Mouse (Mus musculus) lung, embryonic 15.5 days (tissue): ENCODE data around the gene Atf3. TPM values are rescaled to one million over a fixed set of nuclear protein-coding genes. Genes with fewer than 3 reads are reported as not detected.

Experiments
- ATAC-seq: fragments of 200-750 bp; cut with Nextera tagmentation; 2 replicates; pipeline ENCODE4 v1.8.0; 2017; ENCODE audit warnings: moderate number of reproducible peaks, borderline replicate concordance; ENCODE audit not compliant: low FRiP score, low TSS enrichment; ENCODE audit errors: extremely low read depth
- H3K27ac ChIP-seq: fragments of 300-500 bp; sonication (generic); 2 replicates; pipeline ENCODE4 v1.5.1; 2015; ENCODE audit warnings: moderate library complexity, mild to moderate bottlenecking, inconsistent platforms
- H3K27me3 ChIP-seq: fragments of 300-500 bp; sonication (generic); 2 replicates; pipeline ENCODE4 v1.6.1; 2015; ENCODE audit warnings: inconsistent platforms
- H3K36me3 ChIP-seq: fragments of 300-500 bp; sonication (generic); 2 replicates; pipeline ENCODE4 v1.6.1; 2015; ENCODE audit warnings: inconsistent platforms
- H3K4me1 ChIP-seq: fragments of 300-500 bp; sonication (generic); 2 replicates; pipeline ENCODE4 v1.6.1; 2015; ENCODE audit warnings: inconsistent platforms
- H3K4me2 ChIP-seq: fragments of 300-500 bp; sonication (generic); 2 replicates; pipeline ENCODE4 v1.6.1; 2015; ENCODE audit warnings: inconsistent platforms, mild to moderate bottlenecking, moderate library complexity
- H3K4me3 ChIP-seq: fragments of 300-500 bp; sonication (generic); 2 replicates; pipeline ENCODE4 v1.5.1; 2015; ENCODE audit warnings: mild to moderate bottlenecking, inconsistent platforms
- H3K9ac ChIP-seq: fragments of 300-500 bp; sonication (generic); 2 replicates; pipeline ENCODE4 v1.6.1; 2015; ENCODE audit warnings: inconsistent platforms
- H3K9me3 ChIP-seq: fragments of 300-500 bp; sonication (generic); 2 replicates; pipeline ENCODE4 v1.6.1; 2016; ENCODE audit warnings: inconsistent platforms
- WGBS: fragments of 180-500 bp; shearing (Covaris S2); methylation state at CpG from one replicate; pipeline ENCODE4 v1.1.7; 2015; 5-methylcytosine and 5-hydroxymethylcytosine counted together
- polyA plus RNA-seq: library from polyadenylated mRNA; unstranded; fragments of >200 nt; fragmentation: Nextera tagmentation; extraction: Ambion mirVana; gene quantifications from 2 replicates; pipeline ENCODE4 v1.2.1, GENCODE M21; 2015

The Atf3 gene
- polyA plus RNA-seq, 1 experiment from 2014 or later = 4.1 TPM

DNA sequence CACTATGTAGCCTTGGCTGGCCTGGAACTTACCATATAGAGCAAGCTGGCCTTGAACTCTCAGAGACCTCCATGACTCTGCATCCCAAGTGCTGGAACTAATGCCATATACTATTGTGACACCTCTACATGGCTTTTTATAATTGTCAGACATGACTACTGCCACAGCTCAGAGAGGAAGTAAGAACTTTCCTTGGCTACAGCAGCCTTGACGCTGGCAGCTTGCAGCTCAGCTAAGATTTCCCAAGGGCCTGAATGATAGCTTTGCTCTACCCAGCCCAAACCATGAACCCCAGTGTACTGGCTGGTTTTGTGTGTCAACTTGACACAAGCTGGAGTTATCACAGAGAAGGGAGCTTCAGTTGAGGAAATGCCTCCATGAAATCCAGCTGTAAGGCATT lies 35.8 kb upstream of the Atf3 start:
- Histone ChIP-seq H3K27ac (no peak overlapping the region), H3K4me3 (no peak overlapping the region), H3K9me3 (no peaks in the 10 kb centered on the region), H3K4me2 (no peak overlapping the region), H3K9ac (no peak overlapping the region), H3K27me3 (peaks cover 23% of the 10 kb centered on the region), H3K36me3 (no peaks in the 10 kb centered on the region), H3K4me1 (peaks cover 30% of the 10 kb centered on the region)
- ATAC-seq = no peak
- 76% methylated on average over 1 of the region's 1 CpGs for WGBS

DNA sequence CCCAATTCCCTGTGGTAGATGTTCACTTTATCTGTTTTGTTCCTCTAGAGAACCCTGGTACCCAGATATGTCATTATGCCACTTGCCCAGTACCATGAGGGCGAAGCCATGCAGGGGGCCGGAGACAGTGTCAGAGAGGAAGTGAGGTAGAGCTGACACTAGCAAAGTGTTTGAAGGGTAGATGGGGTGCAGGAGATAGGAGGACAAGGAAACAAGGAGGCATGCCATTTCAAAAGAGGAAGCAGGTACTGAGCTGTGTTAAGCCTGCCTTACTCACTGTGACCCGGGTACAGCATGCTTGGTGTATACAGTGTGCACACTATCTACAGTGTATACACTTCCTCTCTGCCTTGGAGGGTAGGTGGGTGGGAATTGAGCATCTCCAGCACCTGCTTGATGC lies 32.1 kb upstream of the Atf3 start:
- Histone ChIP-seq H3K4me2 (no peak overlapping the region), H3K36me3 (no peaks in the 10 kb centered on the region), H3K4me3 (no peak overlapping the region), H3K27ac (no peak overlapping the region), H3K27me3 (0 out of 2 replicates have a peak, but pooled peaks cover 6% of the 10 kb centered on the region), H3K9ac (no peak overlapping the region), H3K4me1 (peaks cover 9% of the 10 kb centered on the region), H3K9me3 (no peaks in the 10 kb centered on the region)
- 82% methylated on average over 3 of the region's 3 CpGs for WGBS
- ATAC-seq = no peak

DNA sequence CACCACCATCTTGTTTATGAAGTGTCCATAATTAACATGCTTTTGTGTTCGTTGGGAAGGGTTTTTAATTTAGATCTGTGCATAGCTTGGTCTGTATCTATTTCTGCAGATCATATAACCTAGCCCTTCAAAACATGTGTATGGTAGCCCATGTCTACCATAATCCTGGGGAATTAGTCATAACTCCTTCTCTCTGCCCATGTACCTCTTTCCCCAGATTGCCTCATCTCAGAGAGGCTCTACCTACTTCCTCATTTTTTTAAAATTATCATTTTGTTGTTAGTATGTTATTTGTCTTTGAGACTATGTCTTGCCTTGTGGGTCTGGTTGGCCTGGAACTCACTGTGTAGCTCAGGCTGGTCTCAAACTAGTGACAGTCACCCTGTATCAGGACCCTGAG lies 30.6 kb upstream of the Atf3 start:
- no peaks in the 10 kb centered on the region for H3K4me1 ChIP-seq
- 0 out of 2 replicates have a peak, but pooled peaks cover 6% of the 10 kb centered on the region for H3K27me3 ChIP-seq
- WGBS = 69% methylated on average over 1 of the region's 1 CpGs
- no peak overlapping the region for H3K27ac ChIP-seq
- no peaks in the 10 kb centered on the region for H3K9me3 ChIP-seq
- no peak overlapping the region for H3K4me3 ChIP-seq
- H3K36me3 ChIP-seq = no peaks in the 10 kb centered on the region
- ATAC-seq = no peak
- H3K4me2 ChIP-seq = no peak overlapping the region
- H3K9ac ChIP-seq = no peak overlapping the region

- Histone ChIP-seq H3K36me3 (no peaks in the 10 kb centered on the region), H3K9ac (no peak overlapping the region), H3K27ac (no peak overlapping the region), H3K4me1 (no peaks in the 10 kb centered on the region), H3K9me3 (no peaks in the 10 kb centered on the region), H3K27me3 (0 out of 2 replicates have a peak, but pooled peaks cover 6% of the 10 kb centered on the region), H3K4me2 (no peak overlapping the region), H3K4me3 (no peak overlapping the region)
- no peak for ATAC-seq
- WGBS = 96% methylated on average over 1 of the region's 1 CpGs
These were observed 29.7 kb upstream of the Atf3 start for GRCm38 (mm10) chr1:191247561-191247960.

- Histone ChIP-seq H3K27me3 (no peaks in the 10 kb centered on the region), H3K9ac (no peak overlapping the region), H3K27ac (no peak overlapping the region), H3K36me3 (no peaks in the 10 kb centered on the region), H3K4me3 (no peak overlapping the region), H3K9me3 (no peaks in the 10 kb centered on the region), H3K4me2 (no peak overlapping the region), H3K4me1 (no peaks in the 10 kb centered on the region)
- 90% methylated on average over 4 of the region's 4 CpGs for WGBS
- no peak for ATAC-seq
These were observed 26.0 kb upstream of the Atf3 start for GRCm38 (mm10) chr1:191243855-191244254.

DNA sequence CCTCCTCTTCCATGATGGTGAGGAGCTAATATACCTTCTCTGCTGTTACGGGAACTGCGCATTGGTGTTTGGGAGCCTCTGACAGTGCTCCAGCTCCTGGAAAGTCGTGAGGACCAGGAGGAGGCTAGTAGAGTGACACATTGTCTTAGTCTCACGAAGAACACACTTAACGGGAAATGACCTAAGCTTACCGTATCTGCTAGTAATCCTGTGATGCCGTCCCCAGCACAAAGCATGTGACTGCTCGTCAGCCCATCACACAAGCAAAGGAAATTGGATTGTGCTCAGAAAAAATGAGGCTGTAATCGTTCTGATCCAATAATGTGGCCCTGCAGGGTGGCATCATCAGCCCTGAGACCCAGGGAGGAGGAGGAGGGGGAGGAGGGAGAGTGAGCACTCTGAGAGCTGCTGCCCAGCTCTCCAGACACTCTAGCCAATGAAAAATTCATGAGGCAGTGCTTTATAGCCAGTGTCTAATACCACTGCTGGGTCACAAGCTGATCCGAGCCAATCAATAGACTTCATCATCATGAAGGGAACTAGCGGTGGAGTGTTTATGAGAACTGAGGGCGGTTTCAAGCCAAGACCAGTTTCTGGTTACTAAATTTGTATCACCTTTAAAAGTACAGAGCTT lies 24.3 kb upstream of the Atf3 start:
- Histone ChIP-seq H3K4me3 (no peak overlapping the region), H3K4me2 (no peak overlapping the region), H3K4me1 (no peaks in the 10 kb centered on the region), H3K9me3 (no peaks in the 10 kb centered on the region), H3K9ac (no peak overlapping the region), H3K27me3 (no peaks in the 10 kb centered on the region), H3K27ac (no peak overlapping the region), H3K36me3 (no peaks in the 10 kb centered on the region)
- WGBS = 75% methylated on average over 12 of the region's 12 CpGs
- ATAC-seq = no peak

GRCm38 (mm10) chr1:191241574-191241973 lies 23.7 kb upstream of the Atf3 start:
- no peaks in the 10 kb centered on the region for H3K9me3 ChIP-seq
- no peak overlapping the region for H3K9ac ChIP-seq
- no peaks in the 10 kb centered on the region for H3K36me3 ChIP-seq
- H3K4me1 ChIP-seq = no peaks in the 10 kb centered on the region
- H3K4me3 ChIP-seq = no peak overlapping the region
- ATAC-seq = no peak
- no peak overlapping the region for H3K4me2 ChIP-seq
- no peak overlapping the region for H3K27ac ChIP-seq
- WGBS = 86% methylated on average over 1 of the region's 1 CpGs
- H3K27me3 ChIP-seq = no peaks in the 10 kb centered on the region

- no peaks in the 10 kb centered on the region for H3K4me1 ChIP-seq
- no peak for ATAC-seq
- no peak overlapping the region for H3K4me3 ChIP-seq
- H3K27ac ChIP-seq = no peak overlapping the region
- no peaks in the 10 kb centered on the region for H3K9me3 ChIP-seq
- no peak overlapping the region for H3K4me2 ChIP-seq
- WGBS = 75% methylated on average over 4 of the region's 4 CpGs
- H3K9ac ChIP-seq = no peak overlapping the region
- H3K36me3 ChIP-seq = no peaks in the 10 kb centered on the region
- H3K27me3 ChIP-seq = no peaks in the 10 kb centered on the region
These were observed 21.8 kb upstream of the Atf3 start for GRCm38 (mm10) chr1:191239602-191240001.

GRCm38 (mm10) chr1:191235788-191236542 lies 18.1 kb upstream of the Atf3 start:
- Histone ChIP-seq H3K9ac (no peak overlapping the region), H3K36me3 (no peaks in the 10 kb centered on the region), H3K4me2 (no peak overlapping the region), H3K27me3 (no peaks in the 10 kb centered on the region), H3K4me3 (no peak overlapping the region), H3K27ac (no peak overlapping the region), H3K4me1 (no peaks in the 10 kb centered on the region), H3K9me3 (no peaks in the 10 kb centered on the region)
- WGBS = 81% methylated on average over 6 of the region's 6 CpGs
- ATAC-seq = no peak

DNA sequence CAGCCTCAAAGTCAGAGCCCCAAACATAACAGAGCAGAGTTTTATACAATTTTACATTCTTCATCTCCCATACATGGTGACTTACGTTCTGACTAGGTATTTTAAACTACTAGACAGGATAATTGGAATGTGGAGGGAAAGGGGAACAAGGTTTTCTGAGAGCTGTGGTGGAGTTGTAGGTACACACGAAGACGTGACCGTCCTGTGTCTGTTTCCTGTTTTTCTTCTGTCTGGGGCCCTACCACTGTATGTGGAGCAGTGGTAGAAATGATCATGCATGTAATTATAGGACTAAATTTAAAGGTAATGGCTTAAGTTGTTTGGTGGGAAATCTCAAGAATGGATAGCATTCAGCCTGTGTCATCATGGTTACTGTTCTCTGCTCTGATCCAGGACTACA lies 17.0 kb upstream of the Atf3 start:
- no peak overlapping the region for H3K9ac ChIP-seq
- 68% methylated on average over 4 of the region's 4 CpGs for WGBS
- H3K36me3 ChIP-seq = no peaks in the 10 kb centered on the region
- no peaks in the 10 kb centered on the region for H3K27me3 ChIP-seq
- no peaks in the 10 kb centered on the region for H3K9me3 ChIP-seq
- H3K27ac ChIP-seq = no peak overlapping the region
- no peak overlapping the region for H3K4me2 ChIP-seq
- no peak for ATAC-seq
- H3K4me1 ChIP-seq = no peaks in the 10 kb centered on the region
- H3K4me3 ChIP-seq = no peak overlapping the region

DNA sequence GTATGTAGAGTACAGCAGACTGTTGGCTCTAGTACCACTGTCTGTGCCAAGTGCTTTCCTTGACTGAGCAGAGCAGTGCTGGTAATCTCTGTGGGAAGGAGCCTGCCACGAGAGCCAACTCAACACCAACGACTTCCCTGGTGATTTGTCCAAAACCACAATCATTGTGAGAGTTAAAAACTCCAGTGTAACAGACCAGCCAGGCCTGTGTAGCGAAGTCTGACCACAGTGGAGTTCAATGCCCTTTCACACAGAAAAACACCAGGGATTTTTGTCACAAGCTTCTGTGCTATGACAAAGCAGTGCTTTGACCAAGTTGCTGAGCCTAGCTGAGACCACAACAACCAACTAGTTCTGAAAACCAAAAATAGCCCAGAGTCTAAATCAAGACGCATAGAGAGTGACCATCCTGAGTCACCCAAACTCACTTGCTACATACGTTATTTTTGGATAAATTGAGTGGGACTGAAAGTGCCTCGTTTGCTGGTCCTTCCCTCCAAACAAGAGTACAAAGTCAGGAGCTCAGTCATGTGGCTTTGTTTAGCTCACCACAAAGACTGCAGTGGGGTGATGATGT lies 12.6 kb upstream of the Atf3 start:
- no peak for ATAC-seq
- no peaks in the 10 kb centered on the region for H3K27me3 ChIP-seq
- no peaks in the 10 kb centered on the region for H3K36me3 ChIP-seq
- no peak overlapping the region for H3K27ac ChIP-seq
- H3K4me2 ChIP-seq = no peak overlapping the region
- H3K4me1 ChIP-seq = peaks cover 5% of the 10 kb centered on the region
- 72% methylated on average over 6 of the region's 6 CpGs for WGBS
- no peak overlapping the region for H3K4me3 ChIP-seq
- no peaks in the 10 kb centered on the region for H3K9me3 ChIP-seq
- H3K9ac ChIP-seq = no peak overlapping the region

GRCm38 (mm10) chr1:191226570-191226969 lies 8.7 kb upstream of the Atf3 start:
- Histone ChIP-seq H3K36me3 (no peaks in the 10 kb centered on the region), H3K27me3 (no peaks in the 10 kb centered on the region), H3K9me3 (no peaks in the 10 kb centered on the region), H3K4me1 (peaks cover 16% of the 10 kb centered on the region), H3K4me2 (no peak overlapping the region), H3K4me3 (no peak overlapping the region), H3K27ac (no peak overlapping the region), H3K9ac (no peak overlapping the region)
- ATAC-seq = no peak
- 88% methylated on average over 2 of the region's 2 CpGs for WGBS
